Mouse (Mus musculus): ENCODE results near the gene Bcas1.

Bcas1 gene

DNA sequence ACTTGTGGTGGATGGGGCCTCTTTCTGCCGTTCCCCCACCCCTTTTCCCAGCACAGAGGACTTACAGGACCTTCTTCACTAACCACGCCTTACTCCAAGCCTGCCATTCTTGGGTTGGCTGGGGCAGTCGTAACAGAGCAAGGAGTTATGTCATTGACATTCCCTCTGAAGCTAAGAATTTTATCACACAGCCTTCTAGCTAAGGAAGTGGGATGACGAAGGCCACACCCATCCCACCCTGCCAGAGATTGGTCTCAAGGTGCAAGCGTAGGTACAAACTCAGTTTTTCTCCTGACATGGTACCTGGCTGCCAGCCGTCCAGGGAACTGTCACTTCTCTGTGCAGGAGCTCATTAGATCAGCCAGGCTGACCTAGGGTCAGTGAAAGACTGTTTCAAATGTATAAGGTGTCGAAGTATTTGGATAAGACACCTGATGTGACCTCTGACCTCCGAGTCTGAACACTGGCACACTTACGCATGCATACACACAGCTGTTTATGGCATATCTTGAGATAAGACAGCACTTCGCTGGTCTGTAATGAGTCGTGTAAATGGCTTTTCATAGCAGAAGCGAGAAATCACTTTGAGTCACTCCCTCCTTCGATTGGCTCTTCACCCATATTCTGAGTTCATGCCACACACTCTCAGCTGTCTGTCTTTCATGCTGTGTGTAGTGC is 117.2 kb downstream of the Bcas1 start:
- DNase-seq (ENCODE audit: low spot score in 2 of 2), result no peak

DNA sequence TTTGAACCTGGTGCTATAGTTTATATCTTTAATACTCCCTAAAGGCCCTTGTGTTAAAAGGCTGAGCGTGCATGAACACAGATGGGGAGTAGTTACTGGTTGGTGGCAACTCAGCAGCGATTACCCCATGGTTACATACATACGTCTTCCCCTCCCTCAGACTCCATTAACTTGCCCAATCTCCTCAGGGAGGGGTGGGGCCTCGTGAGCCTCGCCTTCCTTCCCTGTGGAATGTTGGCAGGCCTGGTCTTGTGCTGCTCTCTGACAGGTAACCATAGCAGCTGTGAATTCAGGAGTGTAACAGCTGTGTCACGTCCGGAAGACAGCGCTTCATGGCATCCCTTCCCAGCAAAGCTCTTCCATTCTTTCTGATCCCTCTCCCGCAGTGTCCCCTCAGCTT is 118.7 kb downstream of the Bcas1 start:
- no peak for DNase-seq (ENCODE audit: low spot score in 2 of 2)

DNA sequence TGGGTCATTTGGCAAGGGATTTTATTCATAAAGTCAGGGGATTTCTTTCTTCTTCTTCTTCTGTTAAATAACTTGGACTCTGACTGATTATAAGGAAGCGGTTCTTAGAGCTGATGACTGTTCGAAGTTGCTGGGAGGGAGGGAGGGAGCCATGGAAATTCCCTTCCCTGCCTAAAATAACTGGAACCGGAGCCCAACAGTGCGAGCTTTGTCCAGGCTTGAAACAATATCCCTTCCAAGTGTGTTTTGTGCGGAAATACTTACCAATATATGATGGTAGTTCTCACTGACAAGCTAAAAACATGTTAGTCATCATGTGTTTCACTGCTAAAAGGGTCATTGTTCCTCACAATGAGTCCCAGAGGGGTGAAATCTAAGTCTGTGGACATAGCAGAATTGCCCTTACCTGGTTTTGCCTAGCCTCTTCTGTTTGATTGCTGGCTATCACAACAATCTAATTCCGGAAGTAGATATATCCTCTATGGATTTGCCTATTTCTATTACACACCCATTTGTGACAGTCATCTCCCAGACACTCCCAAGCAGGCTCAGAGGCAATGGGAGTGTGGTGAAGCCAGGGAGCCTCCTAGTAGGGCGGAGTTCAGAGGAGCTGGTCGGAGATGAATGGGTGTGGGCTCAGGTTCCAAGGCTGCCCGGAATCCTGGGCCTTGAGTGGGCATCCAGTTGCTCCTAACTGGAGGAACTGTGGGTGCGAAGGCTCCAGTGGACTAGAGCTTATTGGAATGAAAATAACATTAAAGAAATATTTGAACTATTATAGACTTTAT is 119.4 kb downstream of the Bcas1 start:
- DNase-seq (ENCODE audit: low spot score in 2 of 2), result no peak

DNA sequence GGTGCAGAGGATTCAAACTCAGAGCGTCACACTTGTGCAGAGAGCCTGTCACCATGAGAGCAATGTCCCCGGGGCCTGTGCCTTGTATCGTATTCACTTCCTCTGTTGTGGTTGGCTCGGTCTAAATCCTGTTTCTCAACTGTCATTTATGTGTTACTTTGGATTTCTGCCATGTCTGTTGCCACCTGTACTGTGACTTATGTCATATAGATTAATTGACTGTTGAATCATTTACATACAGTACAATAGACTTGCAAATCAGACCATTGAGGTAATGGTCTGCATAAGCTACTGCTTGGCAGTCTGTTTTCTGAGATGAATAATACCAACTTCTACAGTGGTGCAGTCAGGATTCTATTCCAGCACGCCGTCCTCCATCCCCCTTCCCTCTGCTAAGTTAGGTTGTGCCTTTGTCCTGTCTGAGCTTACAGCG is 120.0 kb downstream of the Bcas1 start:
- DNase-seq (ENCODE audit: low spot score in 2 of 2), result no peak

DNA sequence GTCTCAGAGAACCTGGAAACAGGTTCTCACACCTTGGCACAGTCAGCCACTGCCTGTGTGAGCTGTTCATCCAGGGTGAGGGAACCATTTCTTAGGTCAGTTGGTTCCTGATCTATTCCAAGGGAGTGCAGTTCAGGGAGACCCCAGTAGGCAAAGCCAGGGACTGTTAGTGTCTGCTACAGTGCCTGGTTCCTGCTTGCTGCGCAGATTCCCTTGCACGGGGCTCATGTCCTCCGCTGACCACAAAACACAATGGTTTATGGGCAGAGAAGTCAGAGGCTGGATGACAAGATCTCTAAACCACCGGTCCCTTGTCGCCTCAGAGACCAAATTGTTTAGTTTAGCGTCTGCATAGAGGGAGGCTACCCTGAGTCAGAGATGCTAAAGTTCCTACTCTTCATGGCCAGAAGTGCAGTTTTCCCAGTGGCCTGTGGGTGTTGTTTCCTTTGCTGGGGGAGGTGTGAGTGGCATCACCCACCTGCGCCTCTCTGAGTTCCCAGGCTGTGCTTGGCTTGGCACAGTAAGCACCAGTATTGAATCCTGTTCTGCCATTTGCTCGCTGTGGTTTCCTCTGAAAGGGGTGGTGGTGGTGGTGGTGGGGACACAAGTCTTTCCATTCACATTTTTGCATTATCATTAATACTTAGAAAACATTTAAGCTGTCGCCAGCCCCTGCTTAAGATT is 120.9 kb downstream of the Bcas1 start:
- no peak for DNase-seq (ENCODE audit: low spot score in 2 of 2)

DNA sequence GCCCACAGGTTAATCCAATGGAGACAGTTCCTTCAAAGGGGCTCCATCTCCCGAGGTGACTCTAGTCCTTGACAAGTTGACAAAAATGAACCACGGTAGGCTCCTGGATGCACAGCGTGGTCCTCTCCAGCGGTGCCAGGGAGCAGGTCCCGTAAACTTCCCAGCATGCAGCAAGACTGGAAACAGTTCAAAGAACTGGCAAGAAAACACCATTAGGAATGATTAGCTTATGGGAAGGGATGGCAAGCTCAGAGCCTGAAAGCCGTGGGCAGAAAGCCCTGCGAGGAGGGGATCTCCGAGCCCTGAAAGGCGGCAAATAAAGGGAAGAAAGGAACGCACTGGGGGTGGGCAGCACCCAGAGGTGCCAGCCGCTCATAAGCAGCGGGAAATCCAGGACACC is 122.9 kb downstream of the Bcas1 start:
- DNase-seq (ENCODE audit: low spot score in 2 of 2), result no peak

DNA sequence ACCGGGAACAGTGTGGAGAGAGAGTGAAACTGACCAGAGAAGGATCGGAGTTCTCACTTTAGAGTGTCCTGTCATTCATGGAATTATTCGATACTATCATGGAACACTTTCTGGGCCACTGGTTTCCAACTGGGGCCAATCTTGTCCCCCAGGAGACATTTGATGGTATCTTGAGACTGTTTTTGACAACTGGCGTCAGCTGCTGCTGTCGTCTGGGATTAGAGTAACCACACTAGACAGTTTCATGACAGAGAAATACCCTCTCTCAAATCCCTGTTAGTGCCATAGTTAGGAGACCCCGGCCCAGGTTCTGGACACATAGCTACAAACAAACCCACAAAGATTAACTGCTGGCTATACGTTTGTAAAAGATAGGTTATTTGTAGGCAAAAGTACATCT is 124.0 kb downstream of the Bcas1 start:
- DNase-seq (ENCODE audit: low spot score in 2 of 2), result no peak

DNA sequence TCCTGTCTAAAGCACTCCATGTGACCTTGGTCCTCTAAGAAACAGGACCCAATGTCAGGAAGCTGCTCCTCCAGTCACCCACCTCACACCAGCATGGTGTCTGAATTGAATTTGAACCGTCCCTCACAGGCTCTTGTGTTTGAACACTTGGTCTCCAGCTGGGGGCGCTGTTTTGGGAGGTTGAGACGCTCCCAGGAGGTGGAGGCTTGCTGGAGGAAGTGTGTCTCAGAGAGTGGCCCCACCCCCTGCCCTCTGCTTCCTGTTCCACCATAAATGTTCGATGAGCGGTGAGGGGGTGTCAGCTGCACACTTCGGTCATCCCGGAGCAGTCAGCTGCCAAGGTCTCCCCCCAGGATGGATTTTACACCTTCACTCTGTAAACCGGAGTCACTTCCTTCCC is 124.8 kb downstream of the Bcas1 start:
- DNase-seq (ENCODE audit: low spot score in 2 of 2), result no peak
